Mouse (Mus musculus) liver, adult 2 months (tissue): ENCODE data around the gene Mpdu1.

Source experiments
- CTCF ChIP-seq: fragments of 200-500 bp; IDR thresholded peaks from 2 replicates; pipeline ENCODE4 v1.5.1; 2011; ENCODE audit warnings: low read depth, low read length, control low read depth
- POLR2A ChIP-seq: fragments of 200-500 bp; IDR thresholded peaks from 2 replicates; pipeline ENCODE4 v1.6.1; 2011; ENCODE audit warnings: low read length, control low read depth; ENCODE audit not compliant: insufficient read depth; ENCODE audit errors: extremely low read depth

- TF ChIP-seq CTCF (peak; percentile 9; the same call in 1 of the 2 replicates), POLR2A (no peak)
These were observed 5.0 kb downstream of the Mpdu1 start for GRCm38 (mm10) chr11:69657462-69657881.
